Mouse (Mus musculus) MEL (cell line): ENCODE data around the gene 1700020D05Rik. TPM values are rescaled to one million over a fixed set of nuclear protein-coding genes. Genes with fewer than 3 reads are reported as not detected.

Experiments used
- DNase-seq: peaks from one replicate; pipeline ENCODE4 v3.0.0; 2011; ENCODE audit warnings: low read depth, low spot score
- H3K27ac ChIP-seq: 2 replicates; pipeline ENCODE4 v1.5.1; 2012; ENCODE audit warnings: low read depth, mild to moderate bottlenecking, control low read depth, low read length, moderate library complexity; ENCODE audit not compliant: control insufficient read depth
- H3K27me3 ChIP-seq, 2 experiments: fragments of 150-350 bp in 1 of 2; sonication (generic) in 1 of 2; 2 replicates each; pipeline ENCODE4 v1.6.1; 2012; ENCODE audit warnings: low read length in 2 of 2, mild to moderate bottlenecking in 2 of 2, improper control_type of control experiment in 1 of 2, moderate library complexity in 1 of 2; ENCODE audit not compliant: insufficient read depth in 2 of 2, control insufficient read depth in 1 of 2
- H3K36me3 ChIP-seq, 2 experiments: 2 replicates each; pipeline ENCODE4 v1.6.1; 2012 to 2014; ENCODE audit warnings: low read length in 2 of 2, improper control_type of control experiment in 1 of 2, inconsistent platforms in 1 of 2, mild to moderate bottlenecking in 1 of 2; ENCODE audit not compliant: insufficient read depth in 2 of 2, control insufficient read depth in 1 of 2
- H3K4me1 ChIP-seq, 2 experiments: fragments of 150-350 bp in 1 of 2; sonication (generic) in 1 of 2; 2 replicates each; pipeline ENCODE4 v1.6.1; 2012; ENCODE audit warnings: low read length in 2 of 2, improper control_type of control experiment in 1 of 2, mild to moderate bottlenecking in 1 of 2; ENCODE audit not compliant: insufficient read depth in 2 of 2, control insufficient read depth in 1 of 2
- H3K4me3 ChIP-seq, 2 experiments: fragments of 150-350 bp in 1 of 2; sonication (generic) in 1 of 2; 2 replicates each; pipeline ENCODE4 v1.5.1; 2012; ENCODE audit warnings: low read depth in 2 of 2, low read length in 2 of 2, mild to moderate bottlenecking in 2 of 2, moderate library complexity in 2 of 2, control low read depth in 1 of 2, improper control_type of control experiment in 1 of 2; ENCODE audit not compliant: control insufficient read depth in 1 of 2, insufficient read depth in 1 of 2
- H3K79me2 ChIP-seq: 2 replicates; pipeline ENCODE4 v1.6.1; 2012; ENCODE audit warnings: mild to moderate bottlenecking, low read length, moderate library complexity; ENCODE audit not compliant: control insufficient read depth, poor library complexity, insufficient read depth
- H3K9ac ChIP-seq: 2 replicates; pipeline ENCODE4 v1.6.1; 2012; ENCODE audit warnings: low read depth, mild to moderate bottlenecking, control low read depth, low read length, moderate library complexity; ENCODE audit not compliant: control insufficient read depth, poor library complexity, severe bottlenecking
- H3K9me3 ChIP-seq: fragments of 150-350 bp; sonication (generic); replicated peaks from 2 replicates; pipeline ENCODE4 v1.6.1; 2012; ENCODE audit warnings: mild to moderate bottlenecking, low read length, improper control_type of control experiment, moderate library complexity; ENCODE audit not compliant: insufficient read depth
- BHLHE40 ChIP-seq: IDR thresholded peaks from 2 replicates; pipeline ENCODE4 v1.6.1; 2012; ENCODE audit warnings: low read depth, mild to moderate bottlenecking, inconsistent platforms, low read length, improper control_type of control experiment, borderline replicate concordance
- CHD1 ChIP-seq: IDR thresholded peaks from 2 replicates; pipeline ENCODE4 v1.6.1; 2012; ENCODE audit warnings: low read depth, mild to moderate bottlenecking, inconsistent platforms, low read length, improper control_type of control experiment
- E2F4 ChIP-seq: IDR thresholded peaks from 2 replicates; pipeline ENCODE4 v1.6.1; 2011; ENCODE audit warnings: low read depth, low read length, improper control_type of control experiment, borderline replicate concordance
- EP300 ChIP-seq, 2 experiments: IDR thresholded peaks; 2 replicates each; pipeline ENCODE4 v1.6.1; 2011; ENCODE audit warnings: improper control_type of control experiment in 2 of 2, low read length in 2 of 2, low read depth in 1 of 2, mild to moderate bottlenecking in 1 of 2
- ETS1 ChIP-seq: IDR thresholded peaks from 2 replicates; pipeline ENCODE4 v1.6.1; 2012; ENCODE audit warnings: low read depth, mild to moderate bottlenecking, inconsistent platforms, low read length, improper control_type of control experiment, moderate library complexity
- GATA1 ChIP-seq: IDR thresholded peaks from 2 replicates; pipeline ENCODE4 v1.6.1; 2011; ENCODE audit warnings: low read depth, low read length, improper control_type of control experiment
- KAT2A ChIP-seq: conservative IDR thresholded peaks from 2 replicates; pipeline ENCODE4 v1.6.1; 2012; ENCODE audit warnings: low read depth, low read length, improper control_type of control experiment, inconsistent platforms
- MAX ChIP-seq: IDR thresholded peaks from 2 replicates; pipeline ENCODE4 v1.6.1; 2011; ENCODE audit warnings: low read length, improper control_type of control experiment
- MAZ ChIP-seq: IDR thresholded peaks from 2 replicates; pipeline ENCODE4 v1.6.1; 2012; ENCODE audit warnings: low read depth, mild to moderate bottlenecking, inconsistent platforms, low read length, improper control_type of control experiment
- MYB ChIP-seq: IDR thresholded peaks from 2 replicates; pipeline ENCODE4 v1.6.1; 2011; ENCODE audit warnings: mild to moderate bottlenecking, low read depth, low read length, improper control_type of control experiment
- MYC ChIP-seq: IDR thresholded peaks from 2 replicates; pipeline ENCODE4 v1.6.1; 2011; ENCODE audit warnings: low read depth, mild to moderate bottlenecking, low read length, improper control_type of control experiment, moderate library complexity
- NELFE ChIP-seq: IDR thresholded peaks from 2 replicates; pipeline ENCODE4 v1.6.1; 2011; ENCODE audit warnings: low read depth, low read length, improper control_type of control experiment
- NRF1 ChIP-seq: IDR thresholded peaks from 2 replicates; pipeline ENCODE4 v1.6.1; 2014; ENCODE audit warnings: low read depth, mild to moderate bottlenecking, inconsistent platforms, low read length, improper control_type of control experiment, moderate library complexity; ENCODE audit not compliant: poor library complexity, insufficient read depth, severe bottlenecking
- POLR2A ChIP-seq, 2 experiments: IDR thresholded peaks; 2 replicates each; pipeline ENCODE4 v1.6.1; 2011 to 2012; ENCODE audit warnings: low read length in 2 of 2, mild to moderate bottlenecking in 2 of 2, control low read depth in 1 of 2, improper control_type of control experiment in 1 of 2, low read depth in 1 of 2, moderate library complexity in 1 of 2; ENCODE audit not compliant: control insufficient read depth in 1 of 2, insufficient read depth in 1 of 2, poor library complexity in 1 of 2
- POLR2AphosphoS2 ChIP-seq: IDR thresholded peaks from 2 replicates; pipeline ENCODE4 v1.6.1; 2011; ENCODE audit warnings: low read length, improper control_type of control experiment
- RAD21 ChIP-seq: IDR thresholded peaks from 2 replicates; pipeline ENCODE4 v1.6.1; 2011; ENCODE audit warnings: mild to moderate bottlenecking, low read depth, low read length, improper control_type of control experiment
- RCOR1 ChIP-seq: IDR thresholded peaks from 2 replicates; pipeline ENCODE4 v1.6.1; 2012; ENCODE audit warnings: low read depth, mild to moderate bottlenecking, inconsistent platforms, low read length, improper control_type of control experiment
- SMC3 ChIP-seq: IDR thresholded peaks from 2 replicates; pipeline ENCODE4 v1.6.1; 2011; ENCODE audit warnings: low read depth, low read length, improper control_type of control experiment
- TAL1 ChIP-seq: IDR thresholded peaks from 2 replicates; pipeline ENCODE4 v1.6.1; 2012; ENCODE audit warnings: mild to moderate bottlenecking, inconsistent platforms, low read length, moderate library complexity, mixed read lengths
- TBP ChIP-seq: IDR thresholded peaks from 2 replicates; pipeline ENCODE4 v1.8.0; 2011; ENCODE audit warnings: low read depth, low read length, improper control_type of control experiment
- TCF12 ChIP-seq: IDR thresholded peaks from 2 replicates; pipeline ENCODE4 v1.6.1; 2014; ENCODE audit warnings: low read depth, mild to moderate bottlenecking, inconsistent platforms, low read length, improper control_type of control experiment, moderate library complexity
- ZC3H11A ChIP-seq: IDR thresholded peaks from 2 replicates; pipeline ENCODE4 v1.6.1; 2012; ENCODE audit warnings: low read depth, mild to moderate bottlenecking, inconsistent platforms, low read length, improper control_type of control experiment
- ZKSCAN1 ChIP-seq: IDR thresholded peaks from 2 replicates; pipeline ENCODE4 v1.6.1; 2012; ENCODE audit warnings: low read depth, mild to moderate bottlenecking, inconsistent platforms, low read length, improper control_type of control experiment, moderate library complexity
- ZNF384 ChIP-seq: IDR thresholded peaks from 2 replicates; pipeline ENCODE4 v1.6.1; 2012; ENCODE audit warnings: low read depth, mild to moderate bottlenecking, inconsistent platforms, low read length, improper control_type of control experiment
- polyA plus RNA-seq, 2 experiments: library from polyadenylated mRNA; stranded (reverse) in 1 of 2; unstranded in 1 of 2; fragments of >175 nt in 1 of 2; fragments of >200 nt in 1 of 2; gene quantifications; 2 replicates each; pipeline versions ENCODE4 v1.2.1 to v1.2.4; 2012; ENCODE audit warnings: low replicate concordance in 2 of 2, low read depth in 1 of 2; ENCODE audit not compliant: insufficient read length in 2 of 2, insufficient read depth in 1 of 2, missing spikeins in 1 of 2
- total RNA-seq: library from RNA; depleted of rRNA; stranded (reverse); fragments of 300-350 nt; gene quantifications from 2 replicates; pipeline ENCODE4 v1.2.3, GENCODE M21; 2012

Gene 1700020D05Rik
- total and polyA plus RNA-seq, 3 experiments: 0.19 to 0.78 TPM; not detected in 1

DNA sequence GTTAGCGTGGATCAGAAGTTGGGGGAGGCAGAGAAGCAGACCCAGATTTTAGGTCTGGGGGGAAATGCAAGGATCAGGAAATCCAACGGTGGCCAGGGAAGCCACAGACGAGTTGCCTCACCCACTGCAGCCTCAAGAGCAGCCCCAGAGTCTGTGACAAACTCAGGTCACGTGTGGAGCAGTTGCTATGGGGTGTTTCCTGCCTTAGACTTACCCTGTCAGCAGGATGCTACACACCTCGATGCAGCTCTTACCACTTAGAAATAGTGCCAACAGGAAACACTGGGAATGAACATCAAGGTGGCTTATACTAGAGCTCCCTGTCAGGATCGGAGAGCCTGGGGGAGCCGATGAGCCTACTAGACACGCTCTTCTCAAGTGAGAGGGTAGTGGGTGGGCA is 28.9 kb upstream of the 1700020D05Rik start:
- H3K4me3 ChIP-seq: no peak overlapping the region

DNA sequence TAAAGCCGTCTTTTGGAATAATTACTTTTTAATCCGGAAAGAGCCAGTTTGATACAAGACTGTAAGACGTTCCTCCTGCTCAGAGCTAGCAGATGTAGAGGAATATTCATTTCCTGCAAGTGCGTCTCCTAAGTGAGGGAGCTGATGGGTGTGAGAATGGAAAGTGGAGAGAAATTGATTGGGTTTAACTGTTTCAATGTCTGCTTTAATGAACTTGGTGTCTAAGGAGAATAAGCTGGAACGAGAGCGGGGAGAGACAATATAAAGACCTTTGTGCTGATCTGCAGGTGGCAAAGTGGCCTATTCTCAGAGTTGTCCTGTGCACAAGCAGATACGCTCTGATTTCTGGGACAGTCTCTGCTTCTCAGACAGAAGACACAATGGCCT is 26.5 kb upstream of the 1700020D05Rik start:
- H3K9me3 ChIP-seq: no peaks in the 10 kb centered on the region
- DNase-seq: no peak
- H3K79me2 ChIP-seq: no peaks in the 10 kb centered on the region
- H3K36me3 ChIP-seq: no peaks in the 10 kb centered on the region; a peak in 1 of 4 replicates
- H3K4me3 ChIP-seq: no peak overlapping the region
- no peaks in the 10 kb centered on the region for H3K4me1 ChIP-seq
- no peak overlapping the region for H3K27ac ChIP-seq
- no peaks in the 10 kb centered on the region for H3K27me3 ChIP-seq
- H3K9ac ChIP-seq: no peak overlapping the region
- no peak for TF ChIP-seq BHLHE40
- no peak for TF ChIP-seq MYC
- no peak for TF ChIP-seq RAD21
- TF ChIP-seq TAL1: no peak

More for the DNA sequence above, 28.9 kb upstream of the 1700020D05Rik start:
- Histone ChIP-seq H3K9ac (no peak overlapping the region), H3K27ac (no peak overlapping the region), H3K4me1 (no peaks in the 10 kb centered on the region), H3K36me3 (no peaks in the 10 kb centered on the region; a peak in 1 of 4 replicates), H3K79me2 (no peaks in the 10 kb centered on the region), H3K27me3 (no peaks in the 10 kb centered on the region), H3K9me3 (no peaks in the 10 kb centered on the region)
- TF ChIP-seq NELFE (no peak), BHLHE40 (no peak), POLR2A (IDR thresholded peaks at IDR 0.05; ENCODE audit: control insufficient read depth in 1 of 2, insufficient read depth in 1 of 2, low read depth in 1 of 2, low read length in 2 of 2, poor library complexity in 1 of 2) (no peak), MAZ (no peak), TBP (no peak), POLR2AphosphoS2 (no peak), SMC3 (no peak), MAX (no peak), TCF12 (no peak), E2F4 (no peak)
- no peak for DNase-seq

DNA sequence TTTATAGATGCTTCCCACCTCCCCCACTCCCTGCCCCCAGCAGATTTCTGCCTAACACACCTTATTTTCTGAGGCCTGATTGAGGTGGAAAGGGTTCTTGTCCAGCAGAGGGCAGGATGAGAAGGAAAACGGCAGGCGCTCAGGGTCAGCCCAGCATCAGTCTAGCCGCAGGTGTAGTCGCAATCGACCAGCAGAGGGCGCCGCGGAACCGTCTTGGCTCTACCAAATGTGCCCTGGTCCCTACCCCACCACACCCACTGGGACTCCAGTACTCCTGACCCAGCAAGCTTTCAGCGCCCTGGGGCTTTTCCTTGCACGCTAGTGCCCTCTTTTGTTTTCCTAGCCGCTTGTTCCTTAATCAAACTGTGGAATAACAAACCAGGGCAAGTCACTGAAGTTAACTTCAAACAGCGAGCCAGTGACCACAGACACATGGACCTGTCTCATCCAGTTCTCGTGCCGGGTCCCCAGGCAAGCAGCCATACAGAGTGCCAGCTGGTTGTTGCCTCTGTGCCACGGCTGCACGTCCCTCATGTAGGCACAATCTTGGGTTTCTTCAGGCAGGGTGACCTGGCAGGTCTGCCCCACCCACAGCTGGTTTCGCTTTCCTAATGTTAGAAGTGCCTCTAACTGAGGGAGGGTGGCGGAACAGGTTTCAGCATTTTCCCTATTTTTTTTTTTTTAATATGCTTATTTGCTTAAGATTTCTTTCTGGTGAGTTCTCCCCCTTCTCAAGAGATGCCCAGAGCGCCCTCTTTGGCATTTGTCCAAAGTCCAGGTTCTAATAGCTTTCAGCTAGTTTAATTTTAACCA is 25.9 kb upstream of the 1700020D05Rik start:
- Histone ChIP-seq H3K27me3 (no peaks in the 10 kb centered on the region), H3K4me3 (no peak overlapping the region), H3K27ac (no peak overlapping the region), H3K36me3 (no peaks in the 10 kb centered on the region; a peak in 1 of 4 replicates), H3K9me3 (no peaks in the 10 kb centered on the region), H3K4me1 (no peaks in the 10 kb centered on the region), H3K79me2 (no peaks in the 10 kb centered on the region), H3K9ac (0 out of 2 replicates have a peak overlapping the region, but pooled peaks have one; percentile 13)
- DNase-seq: peak; percentile 90
- TF ChIP-seq EP300 (IDR thresholded peaks at IDR 0.05; ENCODE audit: low read depth in 1 of 2, low read length in 2 of 2) (no peak), BHLHE40 (no peak), ETS1 (no peak), RCOR1 (no peak), E2F4 (no peak), NRF1 (no peak), ZC3H11A (peak; percentile 88), KAT2A (no peak), POLR2A (IDR thresholded peaks at IDR 0.05; ENCODE audit: control insufficient read depth in 1 of 2, insufficient read depth in 1 of 2, low read depth in 1 of 2, low read length in 2 of 2, poor library complexity in 1 of 2) (no peak), MYB (no peak), CHD1 (no peak), SMC3 (peak; percentile 95), ZNF384 (no peak), RAD21 (peak; percentile 95), MAZ (no peak), TAL1 (no peak), ZKSCAN1 (no peak), GATA1 (no peak)
